Mouse (Mus musculus) yolk sac, embryonic 10.5 days (tissue): Measurements from ENCODE around the gene Lrrc29.

Experiments
- DNase-seq: peaks from one replicate; pipeline ENCODE4 v3.0.0-alpha.2; 2017; ENCODE audit warnings: low spot score

Lrrc29 gene

DNA sequence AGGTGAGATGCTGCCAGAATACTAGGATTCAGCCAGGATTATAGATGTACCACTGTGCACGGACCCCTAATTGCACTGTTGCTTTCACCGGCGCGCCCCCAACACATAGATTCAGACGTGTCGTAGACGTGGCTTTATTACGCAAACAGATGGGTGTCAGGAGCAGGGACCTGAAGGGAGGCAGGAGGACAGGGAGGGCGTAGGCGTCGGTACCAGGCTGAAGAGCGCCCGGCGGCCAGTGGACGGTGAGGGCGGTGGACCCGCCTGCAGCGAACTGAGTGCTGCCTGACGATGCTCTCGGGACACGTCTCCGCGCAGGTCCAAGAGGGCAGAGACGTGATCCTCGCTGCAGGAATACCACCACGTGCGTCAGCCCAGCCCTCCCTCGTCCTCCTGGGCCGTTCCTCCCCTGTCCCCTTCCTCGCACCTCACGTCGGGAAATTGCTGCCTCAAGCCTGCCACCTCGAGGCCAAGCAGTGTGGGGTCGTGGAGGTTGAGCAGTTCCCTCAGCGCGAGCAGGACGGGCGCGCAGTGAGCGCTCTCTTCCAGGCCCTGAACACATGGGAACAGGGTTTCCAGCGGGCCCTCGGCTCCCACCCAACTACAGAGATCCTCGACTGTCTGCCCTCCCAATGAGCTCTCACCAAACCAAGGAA lies 36.1 kb downstream of the Lrrc29 start, which contains the start of gene 4931428F04Rik:
Gene 4931428F04Rik, minus strand, starts transcription at position 60 of the 656 bp plus-strand sequence.
- peak; percentile 45 for DNase-seq

- peak; percentile 91 for DNase-seq
These were observed 36.9 kb downstream of the Lrrc29 start for GRCm38 (mm10) chr8:105288958-105289732.

GRCm38 (mm10) chr8:105288231-105288630 lies 37.8 kb downstream of the Lrrc29 start:
- DNase-seq = no peak

DNA sequence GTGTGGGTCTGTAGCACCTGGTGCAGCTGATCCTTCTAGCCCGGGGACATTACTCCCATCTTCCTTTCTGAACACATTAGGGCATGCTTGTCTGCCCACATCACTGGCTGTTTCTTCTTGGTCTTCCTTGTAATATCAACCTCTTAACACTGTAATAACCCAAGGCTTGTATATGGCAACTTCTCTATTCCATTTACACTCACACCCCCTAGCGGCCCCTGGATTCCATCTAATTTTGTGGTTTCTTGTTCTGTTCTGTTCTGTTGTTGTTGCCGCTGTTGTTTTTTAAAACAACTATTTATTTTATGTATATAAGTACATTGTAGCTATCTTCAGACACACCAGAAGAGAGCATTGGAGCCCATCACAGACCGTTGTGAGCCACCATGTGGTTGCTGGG lies 39.2 kb downstream of the Lrrc29 start:
- DNase-seq = no peak

DNA sequence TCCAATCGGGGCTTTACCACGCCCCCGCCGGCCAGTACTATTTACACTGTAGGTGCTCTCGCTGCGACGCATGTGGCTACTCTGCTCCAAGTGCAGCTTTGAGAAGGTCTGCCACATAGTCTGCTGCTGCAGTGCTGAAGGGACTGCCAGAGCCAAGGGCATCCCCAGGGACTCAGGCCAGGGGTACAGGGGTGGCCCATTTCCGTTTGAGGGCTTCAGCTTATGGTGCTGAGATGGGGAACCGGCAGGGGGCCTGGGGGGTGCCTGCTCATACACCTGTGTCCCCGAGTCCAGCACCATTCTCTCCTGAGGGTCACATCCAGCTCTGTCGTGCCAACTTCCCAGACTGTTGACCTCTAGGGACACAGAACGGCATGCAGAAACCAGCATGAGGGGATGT lies 40.6 kb downstream of the Lrrc29 start:
- no peak for DNase-seq

- DNase-seq = peak; percentile 41
These were observed 43.0 kb downstream of the Lrrc29 start for GRCm38 (mm10) chr8:105283074-105283473.

GRCm38 (mm10) chr8:105282239-105282638 lies 43.8 kb downstream of the Lrrc29 start:
- DNase-seq = no peak

GRCm38 (mm10) chr8:105281821-105282220 lies 44.3 kb downstream of the Lrrc29 start:
- no peak for DNase-seq

GRCm38 (mm10) chr8:105280567-105280966 lies 45.5 kb downstream of the Lrrc29 start:
- DNase-seq = no peak

GRCm38 (mm10) chr8:105278911-105279334 lies 47.2 kb downstream of the Lrrc29 start:
- no peak for DNase-seq

DNA sequence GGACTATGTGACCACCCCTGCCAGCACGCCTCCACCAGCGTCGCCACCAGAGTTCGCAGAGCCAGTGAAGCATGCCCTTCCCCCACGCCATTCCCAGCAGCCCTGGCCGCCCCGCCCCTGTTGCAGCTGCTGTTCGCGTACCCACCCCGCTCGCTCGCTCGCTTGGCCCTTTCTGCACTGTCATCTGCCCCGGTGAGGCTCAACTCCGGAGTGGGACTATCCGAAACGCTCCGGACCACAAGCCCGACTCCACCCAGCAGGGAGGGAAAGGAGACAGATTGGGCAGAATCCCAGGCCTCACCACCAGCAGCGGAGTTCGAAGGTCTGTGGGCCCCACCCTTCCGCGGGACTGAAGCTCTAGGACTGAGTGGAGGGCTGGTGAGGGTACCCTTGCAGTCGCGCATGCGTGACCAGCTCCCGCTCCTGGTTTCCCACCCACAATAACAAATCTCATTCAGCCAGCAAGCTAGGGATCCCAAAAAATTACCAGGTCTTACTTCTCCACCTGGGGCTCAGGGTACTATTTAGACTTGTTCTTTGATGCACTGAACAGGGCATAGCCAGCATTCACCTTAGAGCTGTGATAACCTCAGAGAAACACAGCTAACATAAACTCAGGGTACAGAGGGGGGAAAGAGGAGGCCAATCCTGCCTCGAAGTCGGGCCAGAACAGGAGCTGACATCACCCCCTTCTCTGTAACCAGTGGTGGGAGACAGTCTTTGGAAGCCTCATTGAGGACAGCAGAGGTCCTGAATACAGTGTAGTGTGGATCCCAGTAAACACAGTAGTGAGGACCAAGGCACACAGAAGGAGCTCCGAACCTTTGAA lies 49.6 kb downstream of the Lrrc29 start:
- DNase-seq = peak; percentile 64

DNA sequence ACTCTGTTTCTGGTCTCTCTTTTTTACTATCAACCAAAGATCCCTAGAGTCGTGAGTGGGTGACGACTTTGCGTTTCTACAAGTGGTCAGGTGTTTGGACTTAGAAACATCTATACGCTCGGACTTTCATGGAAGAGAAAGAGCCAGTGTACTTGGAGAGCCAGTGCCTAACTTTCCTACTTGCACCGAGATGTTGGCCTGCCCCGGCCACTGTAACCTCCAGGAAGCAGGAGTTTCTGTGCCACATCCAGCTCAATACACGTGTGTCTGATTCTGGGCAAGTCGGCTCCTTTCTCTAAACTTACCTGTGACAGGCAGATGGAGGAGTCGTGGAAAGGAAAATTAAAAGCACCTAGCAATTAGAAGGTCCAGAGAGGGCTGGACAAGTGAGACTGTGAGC lies 50.2 kb downstream of the Lrrc29 start, which contains the start of gene Nol3:
Gene Nol3, plus strand, starts transcription at position 301 of the 400 bp plus-strand sequence.
- no peak for DNase-seq

- no peak for DNase-seq
These were observed 50.7 kb downstream of the Lrrc29 start for GRCm38 (mm10) chr8:105275387-105275786.

- no peak for DNase-seq
These were observed 55.2 kb downstream of the Lrrc29 start for GRCm38 (mm10) chr8:105270916-105271186.

GRCm38 (mm10) chr8:105270101-105270915 lies 55.8 kb downstream of the Lrrc29 start:
- DNase-seq = no peak

DNA sequence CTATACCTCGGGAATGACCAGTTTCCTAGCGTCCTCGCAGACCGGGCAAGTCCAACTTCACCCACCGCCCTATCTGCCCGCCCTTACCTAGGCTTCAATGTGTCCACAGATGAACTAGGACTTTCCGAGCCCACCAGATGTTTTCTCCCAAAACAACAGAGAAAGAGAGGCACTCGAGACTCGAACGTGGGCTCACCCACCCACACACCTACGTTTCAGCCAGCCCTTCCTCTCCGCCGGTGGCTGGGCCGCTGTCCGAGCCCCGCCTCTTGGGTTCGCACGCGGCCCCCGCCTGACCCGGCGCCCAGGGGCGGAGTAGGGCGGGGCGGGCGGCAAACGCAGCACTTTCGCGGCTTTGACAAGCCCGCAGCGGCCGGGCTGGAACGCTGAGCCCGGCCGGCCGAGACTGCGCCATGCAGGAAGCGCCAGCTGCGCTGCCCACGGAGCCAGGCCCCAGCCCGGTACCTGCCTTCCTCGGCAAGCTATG lies 56.6 kb downstream of the Lrrc29 start, which contains the start of gene Hsf4:
Gene Hsf4, plus strand, starts transcription at position 341 of the 487 bp plus-strand sequence.
- peak; percentile 76 for DNase-seq

DNA sequence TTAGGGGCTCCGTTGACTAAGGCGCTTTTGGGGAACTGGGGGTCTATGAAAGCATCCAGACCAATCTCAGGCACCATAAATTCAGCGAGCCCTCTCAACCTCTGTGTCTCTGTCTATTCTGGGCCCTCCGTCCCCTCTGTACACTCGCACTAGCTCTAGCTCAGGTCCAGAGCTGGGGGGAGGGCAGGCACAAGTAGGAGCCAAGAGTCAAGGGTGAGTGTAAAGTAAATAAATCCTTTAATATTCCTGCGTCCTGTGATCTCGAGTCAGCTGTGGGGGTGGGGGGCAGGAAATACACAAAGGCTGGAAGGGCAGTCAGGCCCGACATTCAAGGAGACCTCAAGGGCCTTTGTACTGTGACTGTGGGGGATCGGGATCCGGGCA lies 57.0 kb downstream of the Lrrc29 start:
- peak; percentile 67 for DNase-seq

- peak; percentile 74 for DNase-seq
These were observed 57.6 kb downstream of the Lrrc29 start for GRCm38 (mm10) chr8:105268342-105269074.

GRCm38 (mm10) chr8:105266775-105267174 lies 59.3 kb downstream of the Lrrc29 start:
- no peak for DNase-seq

GRCm38 (mm10) chr8:105265128-105265527 lies 61.0 kb downstream of the Lrrc29 start:
- DNase-seq = peak; percentile 36
